Mouse (Mus musculus) ovary, postnatal 10 days (tissue): ENCODE measurements around the gene Gtpbp2.

Experiments
- DNase-seq: peaks from one replicate; pipeline ENCODE4 v3.0.0; 2022; ENCODE audit warnings: low spot score

Gtpbp2 gene

DNA sequence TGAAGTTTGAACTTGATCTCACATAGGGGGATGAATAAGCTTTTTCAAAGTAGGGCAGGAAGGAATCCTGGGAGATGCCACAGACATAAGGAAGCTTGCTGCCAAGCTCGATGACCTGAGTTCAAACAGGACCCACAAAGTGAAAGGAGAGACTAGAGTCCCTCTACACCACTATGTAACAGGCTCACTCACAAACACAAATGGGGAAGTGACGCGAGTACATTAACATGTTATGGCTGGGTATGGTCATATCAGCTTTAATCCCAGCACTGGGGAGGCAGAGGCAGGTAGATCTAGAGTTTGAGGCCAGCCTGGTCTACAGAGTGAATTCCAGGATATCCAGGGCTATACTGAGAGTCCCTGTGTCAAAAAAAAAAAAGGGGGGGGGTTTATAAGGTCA, 6.5 kb upstream of the Gtpbp2 start:
- no peak for DNase-seq

DNA sequence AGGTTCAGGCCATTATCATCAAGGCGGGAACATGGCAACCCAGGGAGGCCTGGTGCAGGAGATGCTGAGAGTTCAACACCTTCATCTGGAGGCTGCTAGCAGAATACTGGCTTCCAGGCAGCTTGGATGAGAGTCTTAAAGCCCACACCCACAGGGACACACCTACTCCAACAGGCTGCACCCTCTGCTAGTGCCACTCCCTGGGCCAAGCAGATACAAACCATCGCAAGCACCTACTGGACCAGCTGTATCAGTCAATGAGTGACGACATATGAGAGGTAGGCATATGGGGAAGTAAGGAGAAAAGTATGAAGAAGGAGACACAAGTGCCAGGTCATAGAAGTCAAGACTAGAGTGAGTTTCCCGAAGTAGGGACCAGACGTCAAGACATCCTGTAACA, 4.2 kb upstream of the Gtpbp2 start:
- no peak for DNase-seq

DNA sequence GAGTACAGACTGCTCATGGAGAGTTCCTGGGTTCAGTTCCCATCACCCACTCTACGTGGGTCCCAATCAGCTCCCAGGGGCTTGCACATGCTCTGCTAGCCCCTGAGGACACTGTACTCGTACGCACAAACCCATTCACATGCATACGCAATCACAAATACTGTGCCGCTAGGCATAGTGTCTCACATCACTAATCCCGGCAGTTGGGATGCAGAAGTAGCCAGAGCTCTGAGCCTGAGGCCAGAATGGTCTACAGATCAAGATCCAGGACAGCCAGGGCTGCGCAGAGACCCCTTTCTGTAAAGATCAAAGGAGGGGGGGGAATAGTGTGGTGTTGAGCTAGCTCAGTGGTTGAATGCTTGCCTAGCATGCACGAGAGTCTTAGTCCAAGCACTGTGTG, 3.7 kb upstream of the Gtpbp2 start:
- DNase-seq = no peak

DNA sequence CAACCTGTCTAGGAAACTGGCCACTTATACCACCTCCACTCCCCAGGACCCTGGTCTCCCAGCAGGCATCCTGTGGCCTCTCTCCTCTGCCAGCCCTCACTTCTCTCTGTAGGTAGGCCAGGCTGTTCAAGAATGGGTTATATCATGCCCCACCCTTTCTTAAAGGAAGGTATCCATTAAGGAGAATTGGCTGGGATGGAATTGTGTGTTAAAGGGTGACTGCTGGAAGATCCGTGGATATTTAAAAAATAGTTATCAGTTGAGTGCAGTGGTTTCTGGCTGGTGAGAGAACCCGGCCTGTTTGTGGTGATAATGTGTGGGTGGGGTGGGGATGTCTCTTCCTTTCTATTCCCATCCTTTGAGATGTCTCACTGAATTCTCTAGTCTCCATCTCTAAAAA, 1.6 kb upstream of the Gtpbp2 start:
- DNase-seq = no peak

DNA sequence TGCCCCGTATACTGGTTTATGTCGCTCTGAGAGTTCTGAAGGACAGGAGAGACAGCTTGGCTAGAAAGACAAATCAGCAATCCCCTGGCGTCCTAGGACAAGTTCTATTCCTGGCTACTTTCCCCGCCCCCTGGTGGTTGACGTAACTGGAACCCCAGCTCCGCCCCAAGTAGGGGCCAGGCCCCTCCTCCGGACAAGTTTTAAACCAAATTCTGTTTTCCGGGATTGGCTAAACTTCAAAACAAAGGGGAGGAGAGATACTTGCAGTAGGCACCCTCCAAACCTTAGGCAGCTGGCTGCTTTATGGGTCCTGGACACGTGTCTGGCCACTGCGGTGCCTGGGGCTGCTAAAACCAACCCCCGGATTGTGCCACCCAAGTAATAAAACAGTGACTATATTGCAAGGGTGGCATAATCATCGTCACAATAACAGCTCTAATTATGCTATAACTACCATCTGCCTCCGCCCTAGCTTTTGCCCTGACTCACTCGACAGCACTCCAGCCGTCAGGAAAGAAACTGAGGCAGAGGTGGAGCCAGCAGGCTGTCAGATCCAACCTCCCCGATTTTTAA, 656 bp upstream of the Gtpbp2 start:
- peak; percentile 83 for DNase-seq

DNA sequence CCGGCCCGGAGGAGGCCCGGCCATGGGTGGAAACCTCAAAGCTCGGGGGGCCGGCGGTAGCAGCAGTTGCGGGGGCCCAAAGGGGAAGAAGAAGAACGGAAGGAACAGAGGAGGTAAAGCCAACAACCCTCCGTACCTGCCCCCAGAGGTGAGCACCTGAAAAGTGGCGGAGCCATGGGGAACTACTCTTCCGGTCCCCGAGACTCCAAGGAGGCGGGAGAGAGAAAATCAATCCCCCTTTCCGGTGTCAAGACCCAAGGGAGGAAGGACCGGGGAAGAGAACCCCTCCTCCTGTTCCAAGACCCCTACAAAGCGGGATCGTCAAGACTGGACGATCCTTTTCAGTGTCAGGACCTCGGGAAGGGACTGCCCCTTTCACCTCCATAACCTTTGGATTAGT, 347 bp downstream of the Gtpbp2 start:
- no peak for DNase-seq

DNA sequence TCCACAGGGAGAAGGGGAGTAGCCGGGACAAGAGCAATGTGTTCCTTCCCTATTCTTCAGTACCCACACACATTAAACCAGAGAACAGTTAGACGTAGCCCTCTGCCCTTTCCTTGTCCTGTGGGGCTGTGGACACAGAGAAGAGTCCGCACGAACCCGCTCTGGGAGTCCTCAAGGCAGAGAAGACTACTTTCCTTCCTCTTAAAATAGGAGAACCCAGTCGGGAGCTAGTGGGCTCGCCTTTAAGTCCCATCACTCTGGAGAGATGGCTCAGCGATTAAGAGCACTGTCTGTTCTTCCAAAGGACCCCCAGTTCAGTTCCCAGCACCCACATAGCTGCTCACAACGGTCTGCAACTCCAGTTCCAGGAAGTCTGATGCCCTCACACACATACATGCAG, 878 bp downstream of the Gtpbp2 start:
- DNase-seq = no peak

DNA sequence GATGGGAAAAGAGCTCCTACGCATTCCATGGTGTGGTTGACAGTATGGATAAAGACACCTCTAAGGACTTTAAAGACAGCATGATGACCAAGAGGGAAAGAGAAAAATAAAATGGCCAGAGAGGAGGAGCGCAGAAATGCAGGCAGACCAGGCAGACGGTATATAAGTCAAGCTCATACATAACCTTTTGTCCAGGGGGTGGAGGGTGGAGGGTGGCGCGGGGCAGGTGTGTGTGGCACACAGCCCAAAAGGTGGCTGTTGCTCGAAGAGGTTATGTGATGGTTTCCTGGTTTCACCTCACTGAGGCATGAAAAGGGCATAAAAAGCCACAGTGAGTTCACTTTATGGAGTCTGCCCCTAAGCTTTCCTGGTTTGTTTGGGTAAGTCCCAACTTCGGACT, 1.7 kb downstream of the Gtpbp2 start:
- DNase-seq = no peak

DNA sequence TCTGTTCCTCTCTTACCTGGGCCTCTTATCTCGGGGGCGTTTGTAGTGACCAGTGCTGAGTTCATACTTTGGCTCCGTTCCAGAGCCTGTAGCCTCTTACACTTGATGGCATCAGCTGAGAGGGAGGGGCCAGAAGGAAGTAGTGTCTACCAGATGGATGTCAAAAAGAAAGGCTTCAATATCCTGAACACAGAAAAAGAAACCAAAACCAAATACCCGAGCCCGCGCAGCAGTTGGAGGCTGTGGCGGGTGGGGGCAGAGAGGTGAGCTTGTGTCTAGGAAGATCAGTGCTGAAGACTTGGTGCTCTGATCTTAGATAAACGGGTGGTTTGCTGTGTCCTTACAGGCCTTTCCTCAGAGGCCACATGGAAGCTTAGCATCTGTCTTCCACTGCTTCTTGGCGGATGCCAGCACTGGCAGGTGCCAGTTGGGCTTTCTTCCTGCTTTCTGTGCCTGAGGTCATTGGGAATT, 2.2 kb downstream of the Gtpbp2 start:
- DNase-seq = no peak

DNA sequence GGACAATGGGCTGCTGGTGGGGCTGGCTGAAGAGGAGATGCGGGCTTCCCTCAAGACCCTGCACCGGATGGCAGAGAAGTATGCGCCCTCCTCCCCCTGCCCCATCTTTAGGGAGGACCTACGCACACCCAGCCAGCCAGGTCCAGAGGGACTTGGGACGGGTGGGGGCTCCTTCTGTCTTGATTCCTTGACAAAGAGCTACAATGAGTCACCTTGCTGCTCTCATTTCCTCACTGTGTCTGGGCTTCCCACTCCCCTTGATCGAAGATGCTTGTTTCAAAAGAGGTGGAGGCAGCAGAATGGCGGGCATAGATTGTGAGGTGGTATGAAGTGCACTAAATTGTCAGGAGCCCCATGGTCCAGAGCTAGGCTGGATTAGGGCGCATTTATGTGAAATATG, 3.5 kb downstream of the Gtpbp2 start:
- no peak for DNase-seq

DNA sequence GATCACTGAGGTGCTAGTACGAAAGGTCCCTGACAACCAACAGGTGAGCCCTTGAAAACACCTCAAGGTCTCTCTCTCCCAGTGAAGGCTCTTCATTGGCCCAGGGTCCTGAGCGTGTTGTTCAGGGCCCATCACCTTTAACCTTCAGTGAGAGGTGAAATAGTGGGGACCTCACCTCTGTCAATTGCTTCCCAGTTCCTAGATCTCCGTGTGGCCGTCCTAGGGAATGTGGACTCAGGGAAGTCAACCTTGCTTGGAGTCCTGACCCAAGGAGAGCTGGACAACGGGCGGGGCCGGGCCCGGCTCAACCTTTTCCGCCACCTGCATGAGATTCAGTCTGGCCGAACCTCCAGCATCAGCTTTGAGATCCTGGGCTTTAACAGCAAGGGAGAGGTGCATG, 4.0 kb downstream of the Gtpbp2 start:
- no peak for DNase-seq

DNA sequence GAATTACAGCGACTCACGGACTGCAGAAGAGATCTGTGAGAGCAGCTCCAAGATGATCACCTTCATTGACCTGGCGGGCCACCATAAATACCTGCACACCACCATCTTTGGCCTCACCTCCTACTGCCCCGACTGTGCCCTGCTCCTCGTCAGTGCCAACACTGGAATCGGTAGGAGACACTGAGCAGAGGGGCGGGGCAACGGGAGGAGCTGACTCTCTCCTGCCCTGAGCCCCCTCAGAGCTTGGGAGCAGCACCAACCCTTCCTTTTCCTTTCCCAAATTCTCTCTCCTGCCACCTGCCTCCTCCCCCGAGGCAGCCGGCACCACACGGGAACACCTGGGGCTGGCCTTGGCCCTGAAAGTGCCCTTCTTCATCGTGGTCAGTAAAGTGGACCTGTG, 4.6 kb downstream of the Gtpbp2 start:
- DNase-seq = no peak

DNA sequence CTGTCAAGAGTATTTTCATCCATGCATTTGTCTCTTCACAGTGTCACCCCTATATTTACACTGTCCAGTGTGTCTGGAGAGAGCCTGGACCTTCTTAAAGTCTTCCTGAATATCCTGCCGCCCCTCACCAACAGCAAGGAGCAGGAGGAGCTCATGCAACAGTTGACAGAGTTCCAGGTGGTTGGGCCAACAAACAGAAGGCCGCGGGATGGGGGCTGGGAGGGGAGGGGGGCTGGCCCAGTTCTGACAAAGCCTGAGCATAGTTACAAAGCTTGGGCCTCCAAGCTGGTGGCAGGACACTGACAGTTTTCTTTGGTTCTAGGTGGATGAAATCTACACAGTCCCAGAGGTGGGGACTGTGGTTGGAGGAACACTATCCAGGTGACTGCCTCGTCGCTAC, 5.4 kb downstream of the Gtpbp2 start:
- no peak for DNase-seq

DNA sequence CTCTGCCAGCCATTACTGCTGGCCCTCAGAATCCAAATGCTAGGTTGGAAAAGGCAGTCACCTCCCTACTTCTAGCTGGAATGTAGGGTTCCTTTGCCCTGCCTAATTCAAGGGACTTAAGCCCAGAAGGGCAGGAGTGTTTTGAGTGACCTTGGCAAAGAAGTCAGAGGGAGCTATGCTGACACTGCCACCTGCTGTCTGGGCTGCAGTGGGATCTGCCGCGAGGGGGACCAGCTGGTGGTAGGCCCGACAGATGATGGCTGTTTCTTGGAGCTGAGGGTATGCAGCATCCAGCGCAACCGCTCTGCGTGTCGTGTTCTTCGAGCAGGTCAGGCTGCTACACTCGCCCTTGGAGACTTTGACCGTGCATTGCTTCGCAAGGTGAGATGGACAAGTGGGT, 6.2 kb downstream of the Gtpbp2 start:
- no peak for DNase-seq

DNA sequence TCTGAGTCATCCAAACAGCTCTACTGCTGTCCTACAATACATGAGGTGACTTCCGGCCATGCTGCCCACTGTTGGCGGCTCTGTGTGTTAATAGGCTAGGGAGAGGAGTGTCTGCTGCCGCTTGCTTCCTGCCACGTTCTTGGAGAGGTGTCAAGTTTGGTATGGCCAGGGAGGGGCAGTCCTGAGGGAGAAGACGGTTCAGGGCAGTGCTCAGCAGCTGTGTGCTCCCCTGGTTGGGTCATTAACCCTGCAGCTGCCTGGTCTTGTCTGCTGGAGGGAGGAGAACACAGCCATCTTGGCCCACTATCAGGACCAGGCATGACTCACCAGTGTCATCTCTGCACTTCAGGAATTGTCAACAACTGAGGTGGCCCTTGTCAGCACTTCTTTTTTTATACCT, 7.5 kb downstream of the Gtpbp2 start:
- DNase-seq = no peak

DNA sequence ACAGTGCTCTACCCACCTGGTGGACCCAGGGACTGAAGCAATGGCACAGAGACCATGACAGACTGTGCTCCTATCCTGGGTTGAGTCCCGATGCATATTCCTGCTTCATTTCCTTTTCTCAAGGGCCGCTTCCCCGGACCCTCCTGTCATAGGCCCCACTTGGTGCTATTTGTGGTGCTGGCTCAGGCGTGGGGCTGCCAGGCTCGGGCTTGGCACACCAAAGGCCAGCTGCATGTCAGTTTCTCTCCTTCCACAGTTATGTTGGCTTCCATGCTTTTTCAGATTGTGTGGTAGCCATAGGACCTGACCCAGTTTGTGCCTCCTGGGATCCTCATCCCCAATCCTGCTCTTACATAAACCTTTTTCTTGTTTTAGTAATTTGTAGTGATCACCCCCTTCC, 7.9 kb downstream of the Gtpbp2 start:
- DNase-seq = no peak

DNA sequence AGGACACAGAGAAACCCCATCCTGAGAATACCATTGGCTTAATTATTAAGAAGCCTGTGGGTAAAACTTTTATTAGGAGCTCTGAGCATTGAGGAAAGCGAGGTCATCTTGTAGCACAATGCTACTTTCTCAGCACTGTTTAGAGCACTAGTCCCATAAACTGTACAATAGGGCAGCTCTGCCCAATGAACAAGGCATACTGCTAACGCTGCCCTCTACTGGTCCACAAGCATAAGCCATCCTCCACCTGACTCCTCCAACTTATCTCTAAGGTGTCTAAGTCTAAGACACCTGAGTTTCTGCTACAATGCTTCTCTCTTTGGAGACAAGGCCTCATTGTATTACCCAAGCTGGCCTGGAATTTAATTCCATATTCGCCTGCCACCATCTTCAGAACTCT, 9.7 kb downstream of the Gtpbp2 start:
- no peak for DNase-seq

DNA sequence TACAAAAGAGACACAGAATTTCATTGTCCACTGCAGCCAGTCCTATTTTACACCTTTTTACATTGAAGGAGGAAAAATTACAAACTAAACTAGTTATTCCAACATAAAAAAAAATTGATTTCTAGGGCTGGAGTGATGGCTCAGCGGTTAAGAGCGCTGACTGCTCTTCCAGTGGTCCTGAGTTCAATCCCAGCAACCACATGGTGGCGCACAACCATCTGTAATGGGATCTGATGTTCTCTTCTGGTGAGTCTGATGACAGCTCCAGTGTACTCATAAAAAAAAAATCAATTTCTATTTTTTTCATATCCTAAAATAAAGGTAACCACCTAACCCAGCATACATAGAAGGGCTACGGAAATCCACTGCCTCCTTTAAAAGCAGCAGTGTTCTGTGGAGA, 21.4 kb downstream of the Gtpbp2 start:
- DNase-seq = no peak

DNA sequence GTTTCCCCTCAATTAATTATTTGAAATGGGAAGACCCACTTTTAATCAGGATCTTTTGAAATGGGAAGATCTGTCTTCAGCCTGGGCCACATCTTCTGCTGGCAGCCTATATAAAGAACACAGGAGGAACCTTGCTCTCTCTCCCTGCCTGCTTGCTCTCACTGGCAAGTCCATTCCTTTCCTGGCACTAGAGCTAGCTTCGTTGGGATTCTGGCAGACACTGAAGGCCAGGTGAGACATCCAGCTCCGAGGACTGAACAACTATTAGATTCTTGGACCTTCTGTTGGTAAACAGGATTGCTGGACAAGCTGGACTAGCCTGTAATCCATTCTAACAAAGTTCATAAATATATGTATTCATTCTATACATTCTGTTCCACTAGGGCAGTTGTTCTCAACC, 28.0 kb downstream of the Gtpbp2 start:
- DNase-seq = no peak

DNA sequence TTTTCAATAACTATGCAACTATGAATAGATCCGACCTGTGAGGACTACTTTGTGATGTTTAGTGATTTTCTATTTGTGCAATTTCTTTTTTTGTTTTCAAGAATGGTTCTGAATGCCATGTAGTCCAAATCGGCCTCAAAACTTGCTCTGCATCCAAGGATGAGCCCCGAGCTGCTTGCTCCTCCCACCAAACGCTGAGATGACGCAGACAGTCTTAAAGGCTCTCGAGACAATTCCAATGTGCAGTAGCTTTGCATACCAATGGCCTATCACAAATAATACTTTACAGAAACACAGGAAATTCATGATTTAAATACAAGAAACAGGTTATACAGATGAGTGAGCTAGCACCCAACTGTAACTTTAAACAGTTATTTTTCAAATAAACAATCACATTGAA, 40.3 kb downstream of the Gtpbp2 start:
- DNase-seq = no peak

DNA sequence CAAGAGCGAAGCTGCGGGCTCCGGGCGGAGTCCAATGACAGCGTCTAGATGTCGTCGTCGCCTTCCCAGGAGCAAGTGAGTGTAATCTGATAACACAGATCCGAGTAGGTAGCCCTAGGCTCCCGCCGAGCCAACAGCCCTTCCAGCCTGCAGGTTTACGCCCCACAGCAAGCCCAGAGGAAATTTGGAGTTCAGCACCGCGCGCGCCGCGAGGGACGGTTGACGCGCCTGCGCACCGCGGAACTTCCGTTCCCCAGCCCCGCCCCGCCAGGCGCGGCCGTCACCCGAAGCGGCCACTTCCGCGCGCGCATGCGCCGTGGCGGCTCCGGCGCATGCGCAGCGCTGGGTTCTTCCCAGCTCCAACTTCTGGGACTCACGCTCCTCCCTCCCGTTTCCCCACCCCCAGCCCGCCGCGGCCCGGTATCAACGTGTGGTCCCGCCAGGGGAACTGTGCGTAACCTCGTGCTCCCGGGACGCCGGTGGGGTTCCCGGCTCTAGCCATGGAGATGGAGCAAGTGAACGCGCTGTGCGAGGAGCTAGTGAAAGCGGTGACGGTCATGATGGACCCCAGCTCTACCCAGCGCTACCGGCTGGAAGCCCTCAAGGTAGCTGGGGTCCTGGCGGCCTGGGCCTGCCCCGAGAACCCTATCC, 41.7 kb downstream of the Gtpbp2 start, which contains the start of the genes Polh and Xpo5:
TSS of gene Polh (minus strand) at position 225 of the 651 bp plus-strand sequence.
TSS of gene Xpo5 (plus strand) at position 362 of the 651 bp plus-strand sequence.
- DNase-seq = peak; percentile 87

DNA sequence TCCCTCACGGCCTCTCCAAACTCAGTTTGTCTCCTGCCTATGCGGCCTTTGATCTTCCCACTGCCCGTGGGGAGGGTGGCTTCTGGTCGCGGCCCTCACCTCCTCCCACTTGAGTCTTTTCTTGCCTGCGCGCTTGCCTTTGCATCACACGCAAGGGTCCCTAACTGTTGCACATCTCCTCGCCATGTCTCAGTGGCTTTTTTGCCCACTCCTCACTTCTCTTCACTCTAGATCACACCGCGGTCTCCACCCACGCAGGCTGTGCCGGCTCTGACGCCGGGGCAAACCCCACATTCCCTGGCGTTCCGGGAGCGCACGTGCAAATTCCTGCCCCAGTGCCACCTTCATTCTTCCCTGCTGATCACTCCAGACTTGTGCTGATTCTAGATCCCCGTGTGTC, 42.2 kb downstream of the Gtpbp2 start:
- DNase-seq = no peak

DNA sequence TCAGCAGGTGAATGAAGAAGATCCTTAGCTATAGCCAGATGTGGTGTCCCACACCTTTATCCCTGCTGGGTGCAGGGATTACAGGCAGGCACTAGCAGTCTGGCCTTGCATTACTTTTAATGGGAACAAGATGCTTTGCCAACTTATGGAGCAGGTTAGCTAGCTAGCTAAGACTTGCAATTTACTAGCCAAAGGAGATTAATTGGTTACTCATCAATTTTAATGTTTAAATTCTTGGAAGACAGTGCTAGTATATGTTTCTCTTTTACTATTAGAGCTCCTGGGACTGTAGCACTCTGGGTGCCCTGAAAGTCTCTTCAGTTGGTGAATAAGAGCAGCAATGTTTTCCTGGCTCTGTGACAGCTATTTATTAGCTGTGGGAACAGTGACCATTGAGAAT, 45.8 kb downstream of the Gtpbp2 start:
- DNase-seq = no peak

DNA sequence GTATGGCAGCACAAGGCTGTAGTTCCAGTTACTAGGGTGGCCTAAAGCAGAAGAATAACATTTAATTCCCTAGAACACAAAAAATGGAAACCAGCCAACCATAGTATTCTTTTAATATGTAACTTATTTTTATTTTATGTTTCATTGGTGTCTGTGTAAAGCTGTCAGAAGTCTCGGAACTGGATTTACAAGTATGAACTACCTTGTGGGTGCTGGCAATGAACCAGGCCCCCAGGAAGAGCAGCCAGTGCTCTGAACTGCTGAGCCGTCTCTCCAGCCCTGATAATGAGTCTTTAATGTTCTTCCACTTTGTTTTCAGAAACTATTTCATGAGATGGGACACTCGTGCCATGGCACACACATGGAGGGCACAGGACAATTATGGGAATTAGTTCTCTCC, 49.7 kb downstream of the Gtpbp2 start:
- DNase-seq = no peak
